Mouse (Mus musculus) kidney, embryonic 15.5 days (tissue): ENCODE data around the gene Pes1. TPM values are rescaled to one million over a fixed set of nuclear protein-coding genes. Genes with fewer than 3 reads are reported as not detected.

Experiments
- ATAC-seq: fragments of 200-750 bp; cut with Nextera tagmentation; replicated peaks from 2 replicates; pipeline ENCODE4 v1.8.0; 2017; ENCODE audit warnings: moderate TSS enrichment; ENCODE audit not compliant: low FRiP score
- H3K27ac ChIP-seq: fragments of 300-500 bp; sonication (generic); 2 replicates; pipeline ENCODE4 v1.5.1; 2015; ENCODE audit warnings: mild to moderate bottlenecking, inconsistent platforms
- H3K27me3 ChIP-seq: fragments of 300-500 bp; sonication (generic); 2 replicates; pipeline ENCODE4 v1.6.1; 2015; ENCODE audit warnings: inconsistent platforms
- H3K36me3 ChIP-seq: fragments of 300-500 bp; sonication (generic); 2 replicates; pipeline ENCODE4 v1.6.1; 2015; ENCODE audit warnings: inconsistent platforms
- H3K4me1 ChIP-seq: fragments of 300-500 bp; sonication (generic); 2 replicates; pipeline ENCODE4 v1.6.1; 2015; ENCODE audit warnings: inconsistent platforms
- H3K4me2 ChIP-seq: fragments of 300-500 bp; sonication (generic); 2 replicates; pipeline ENCODE4 v1.6.1; 2015; ENCODE audit warnings: moderate library complexity, mild to moderate bottlenecking, inconsistent platforms
- H3K4me3 ChIP-seq: fragments of 300-500 bp; sonication (generic); replicated peaks from 2 replicates; pipeline ENCODE4 v1.5.1; 2015; ENCODE audit warnings: mild to moderate bottlenecking, inconsistent platforms
- H3K9ac ChIP-seq: fragments of 300-500 bp; sonication (generic); 2 replicates; pipeline ENCODE4 v1.6.1; 2015; ENCODE audit warnings: mild to moderate bottlenecking, inconsistent platforms
- H3K9me3 ChIP-seq: fragments of 300-500 bp; sonication (generic); replicated peaks from 2 replicates; pipeline ENCODE4 v1.6.1; 2016; ENCODE audit warnings: inconsistent platforms
- WGBS: fragments of 180-500 bp; shearing (Covaris S2); methylation state at CpG from one replicate; pipeline ENCODE4 v1.1.7; 2015; ENCODE audit warnings: mixed read lengths; 5-methylcytosine and 5-hydroxymethylcytosine counted together
- polyA plus RNA-seq: library from polyadenylated mRNA; unstranded; fragments of >200 nt; fragmentation: Nextera tagmentation; extraction: Ambion mirVana; gene quantifications from 2 replicates; pipeline ENCODE4 v1.2.1, GENCODE M21; 2015

Gene Pes1
- polyA plus RNA-seq, 1 experiment from 2014 or later, result 95.5 TPM

DNA sequence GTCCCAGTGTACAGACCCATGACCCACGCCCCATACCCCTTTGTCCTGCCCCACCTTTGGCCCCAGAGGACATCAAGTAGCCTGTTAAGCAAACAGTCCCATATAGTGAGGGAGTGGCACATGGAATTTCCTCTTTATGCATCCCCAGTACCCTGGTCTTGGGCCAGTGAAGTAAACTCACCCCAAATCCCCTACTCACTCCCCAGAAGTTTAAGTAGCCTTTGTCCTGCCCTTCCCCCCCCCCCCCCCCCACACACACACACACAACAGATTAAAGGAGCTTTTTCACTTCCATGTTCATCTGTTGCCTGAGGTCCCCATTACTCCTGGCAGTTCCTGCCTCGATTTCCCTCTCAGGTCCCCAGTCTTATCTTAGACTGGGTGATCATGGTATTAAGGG is 59.5 kb downstream of the Pes1 start:
- H3K27ac ChIP-seq, result no peak overlapping the region
- no peaks in the 10 kb centered on the region for H3K27me3 ChIP-seq
- no peak for ATAC-seq
- H3K4me2 ChIP-seq, result no peak overlapping the region
- no peaks in the 10 kb centered on the region for H3K9me3 ChIP-seq
- no peaks in the 10 kb centered on the region for H3K4me1 ChIP-seq
- WGBS, result 69% methylated on average over 2 of the region's 2 CpGs
- no peak overlapping the region for H3K4me3 ChIP-seq
- no peaks in the 10 kb centered on the region for H3K36me3 ChIP-seq
- no peak overlapping the region for H3K9ac ChIP-seq

DNA sequence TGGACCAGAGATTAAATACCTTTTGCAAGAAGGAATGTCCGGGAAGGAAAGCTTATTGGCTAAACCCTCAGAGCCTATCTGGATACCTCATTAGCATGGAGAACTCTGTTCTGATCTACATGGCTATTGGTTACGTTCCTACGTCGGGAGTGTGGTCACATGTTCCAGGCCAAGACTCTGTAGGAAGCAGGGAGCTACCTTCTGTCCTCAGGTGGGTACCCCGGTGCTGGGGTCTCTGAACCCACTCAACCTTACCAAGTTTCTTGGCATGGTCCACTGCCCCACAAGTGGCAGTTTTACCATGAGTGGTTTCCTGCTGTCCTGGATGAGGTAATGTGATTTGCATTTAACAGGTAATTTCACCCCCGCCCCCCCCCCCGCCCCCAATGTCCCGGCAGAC is 63.3 kb downstream of the Pes1 start:
- Histone ChIP-seq H3K36me3 (no peaks in the 10 kb centered on the region), H3K9me3 (no peaks in the 10 kb centered on the region), H3K4me3 (no peak overlapping the region), H3K9ac (no peak overlapping the region), H3K4me2 (no peak overlapping the region), H3K4me1 (no peaks in the 10 kb centered on the region), H3K27me3 (peaks cover 8% of the 10 kb centered on the region; the same call in 1 of the 2 replicates), H3K27ac (no peak overlapping the region)
- WGBS, result 77% methylated on average over 8 of the region's 8 CpGs
- no peak for ATAC-seq

DNA sequence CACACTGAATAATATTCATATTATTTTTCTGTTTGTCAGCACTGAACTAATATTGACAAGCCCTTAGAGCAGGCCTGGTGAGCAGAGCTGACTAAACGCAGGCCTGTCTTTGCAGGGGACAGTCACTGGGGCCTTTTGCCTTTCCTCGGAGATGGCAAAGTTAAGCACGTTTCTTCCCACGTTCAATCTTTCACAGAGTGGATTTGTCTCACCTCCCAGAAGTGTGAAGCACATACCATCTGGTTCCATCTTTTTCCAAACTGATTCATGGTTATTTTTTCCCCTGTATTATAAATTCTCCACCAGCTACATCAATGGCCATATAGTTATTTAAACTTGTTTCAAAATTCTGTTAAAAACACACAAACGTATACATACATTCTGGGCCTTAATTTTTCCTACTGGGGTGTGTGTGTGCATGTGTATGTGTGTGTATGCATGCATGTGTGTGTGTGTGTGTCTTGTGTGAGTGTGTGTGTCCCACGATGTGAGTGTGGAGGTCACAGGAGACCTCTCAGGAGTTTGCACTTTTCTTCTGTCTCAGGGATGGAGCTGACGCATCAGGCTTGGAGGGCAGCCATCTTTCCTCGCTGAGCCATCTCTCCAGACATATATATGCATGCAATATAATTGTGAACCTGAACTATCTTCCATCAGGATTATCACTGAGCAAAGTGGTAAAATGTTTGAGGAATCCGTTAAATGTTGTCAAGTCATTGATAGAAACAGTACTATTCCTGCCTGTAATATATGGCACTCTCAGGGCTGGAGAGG is 64.0 kb downstream of the Pes1 start:
- 80% methylated on average over 9 of the region's 9 CpGs for WGBS
- Histone ChIP-seq H3K27ac (no peak overlapping the region), H3K9me3 (no peaks in the 10 kb centered on the region), H3K4me1 (no peaks in the 10 kb centered on the region), H3K4me2 (no peak overlapping the region), H3K4me3 (no peak overlapping the region), H3K27me3 (peaks cover 8% of the 10 kb centered on the region; the same call in 1 of the 2 replicates), H3K9ac (no peak overlapping the region), H3K36me3 (no peaks in the 10 kb centered on the region)
- no peak for ATAC-seq

DNA sequence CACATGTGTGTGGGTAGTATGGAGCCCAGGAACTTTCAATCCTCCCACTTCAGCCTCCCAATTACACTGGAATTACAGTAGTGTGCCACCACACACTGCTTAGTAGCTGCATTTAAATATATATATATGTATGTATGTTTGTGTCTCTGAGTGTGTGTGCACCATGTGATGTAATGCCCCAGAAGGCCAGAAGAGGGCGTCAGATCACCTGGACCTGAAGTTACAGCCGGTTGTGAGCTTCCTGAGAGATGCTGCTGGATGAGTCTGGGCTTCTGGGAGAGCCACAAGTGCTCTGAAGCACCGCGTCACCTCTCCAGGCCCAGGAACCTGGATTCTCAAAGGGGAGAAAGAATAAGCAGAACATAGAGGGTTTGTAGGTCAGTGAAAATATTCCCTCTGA is 65.6 kb downstream of the Pes1 start:
- H3K36me3 ChIP-seq, result no peaks in the 10 kb centered on the region
- H3K4me2 ChIP-seq, result no peak overlapping the region
- no peaks in the 10 kb centered on the region for H3K4me1 ChIP-seq
- H3K9me3 ChIP-seq, result no peaks in the 10 kb centered on the region
- no peak overlapping the region for H3K27ac ChIP-seq
- peaks cover 8% of the 10 kb centered on the region; the same call in 1 of the 2 replicates for H3K27me3 ChIP-seq
- 70% methylated on average over 4 of the region's 4 CpGs for WGBS
- no peak overlapping the region for H3K9ac ChIP-seq
- no peak overlapping the region for H3K4me3 ChIP-seq
- no peak for ATAC-seq

Other genes with a start within 250 kb of the Pes1 start
- 0.78 and 0.91 TPM in 2 replicates for gene Osbp2, start 100.1 kb upstream of the Pes1 start, polyA plus RNA-seq
- 0.49 and 0.64 TPM in 2 replicates for gene 4921536K21Rik, start 68.9 kb upstream of the Pes1 start, polyA plus RNA-seq
- 13.0 and 13.4 TPM in 2 replicates for gene Dusp18, start 68.7 kb upstream of the Pes1 start, polyA plus RNA-seq
- gene Slc35e4, start 49.3 kb upstream of the Pes1 start, polyA plus RNA-seq, result 4.6 and 5.1 TPM in 2 replicates
- 92.9 and 102 TPM in 2 replicates for gene Tcn2, start 31.8 kb upstream of the Pes1 start, polyA plus RNA-seq
- gene 4930556J24Rik, start 12.8 kb downstream of the Pes1 start, polyA plus RNA-seq, result 0.44 TPM in 1 of 2 replicates, not detected in the other
- gene Gal3st1, start 19.7 kb downstream of the Pes1 start, polyA plus RNA-seq, result 5.3 and 6.7 TPM in 2 replicates
- not detected in 2 replicates for gene Sec14l4, start 67.5 kb downstream of the Pes1 start, polyA plus RNA-seq
- not detected in 2 replicates for gene Sec14l3, start 100.9 kb downstream of the Pes1 start, polyA plus RNA-seq
- 15.9 and 16.0 TPM in 2 replicates for gene Mtfp1, start 131.5 kb downstream of the Pes1 start, polyA plus RNA-seq
- gene Sec14l2, start 159.4 kb downstream of the Pes1 start, polyA plus RNA-seq, result 1.3 and 2.2 TPM in 2 replicates
- 27.4 and 28.2 TPM in 2 replicates for gene Rnf215, start 171.2 kb downstream of the Pes1 start, polyA plus RNA-seq
- gene Ccdc157, start 196.3 kb downstream of the Pes1 start, polyA plus RNA-seq, result 7.2 and 9.0 TPM in 2 replicates
- gene Sf3a1, start 196.4 kb downstream of the Pes1 start, polyA plus RNA-seq, result 57.8 and 61.7 TPM in 2 replicates
- 43.9 and 44.5 TPM in 2 replicates for gene Tbc1d10a, start 222.8 kb downstream of the Pes1 start, polyA plus RNA-seq